Mouse (Mus musculus) central nervous system, embryonic 14 days (tissue): ENCODE measurements around the gene Pros1. TPM values are rescaled to one million over a fixed set of nuclear protein-coding genes. Genes with fewer than 3 reads are reported as not detected.

Experiments used
- polyA plus RNA-seq: library from polyadenylated mRNA; depleted of rRNA; stranded (reverse); fragments of >200 nt; gene quantifications from 2 replicates; pipeline ENCODE4 v1.2.3, GENCODE M21; 2012; rRNA removed

Gene Pros1
- polyA plus RNA-seq: 5.6 and 9.1 TPM in 2 replicates

DNA sequence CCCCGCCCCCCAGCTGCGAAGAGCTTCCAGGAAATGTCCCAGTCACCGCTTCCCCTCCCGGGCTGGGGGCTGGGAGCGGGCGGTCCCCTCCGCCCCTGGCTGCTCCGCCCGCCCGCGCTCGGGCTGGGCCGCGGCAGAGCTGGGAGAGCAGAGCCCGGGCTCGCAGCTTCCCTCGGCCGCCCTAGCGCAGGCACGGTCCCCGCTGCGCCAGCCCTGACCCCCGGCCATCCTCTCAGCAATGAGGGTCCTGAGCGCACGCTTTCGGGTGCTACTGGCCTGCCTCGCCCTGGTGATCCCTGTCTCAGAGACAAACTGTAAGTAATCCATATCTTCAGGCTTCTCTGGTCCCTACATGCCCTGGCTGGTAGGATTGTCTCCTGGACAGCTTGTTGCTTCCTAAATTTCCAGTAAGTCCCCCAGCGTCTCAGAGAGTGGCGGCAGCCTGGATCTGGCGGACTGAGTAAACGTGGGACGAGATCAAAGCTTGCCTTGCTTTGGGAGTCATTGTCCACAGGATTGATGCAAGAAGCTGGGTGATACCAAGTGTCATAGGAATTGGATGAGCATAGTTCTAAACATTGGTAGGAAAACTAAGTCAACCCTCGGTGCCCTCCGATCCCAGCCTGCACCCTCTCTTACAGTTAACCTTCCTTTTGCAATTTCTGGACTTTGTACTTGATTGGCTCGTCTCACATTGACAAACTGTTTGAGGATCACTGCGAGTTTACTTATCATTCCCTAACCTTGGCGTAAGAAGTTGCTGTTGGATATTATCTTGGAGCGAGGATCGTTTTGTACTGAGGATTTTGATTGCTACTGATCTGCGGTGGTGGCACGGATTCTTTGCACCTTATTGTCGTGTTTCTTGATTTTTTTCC, at the start of gene Pros1:
TSS of gene Pros1 (plus strand) at position 117 of the 878 bp plus-strand sequence.

GRCm38 (mm10) chr16:62814491-62814890, 39.6 kb upstream of the Pros1 start, which contains the start of gene Stx19:
Gene Stx19 (plus strand): TSS chr16:62814676.

DNA sequence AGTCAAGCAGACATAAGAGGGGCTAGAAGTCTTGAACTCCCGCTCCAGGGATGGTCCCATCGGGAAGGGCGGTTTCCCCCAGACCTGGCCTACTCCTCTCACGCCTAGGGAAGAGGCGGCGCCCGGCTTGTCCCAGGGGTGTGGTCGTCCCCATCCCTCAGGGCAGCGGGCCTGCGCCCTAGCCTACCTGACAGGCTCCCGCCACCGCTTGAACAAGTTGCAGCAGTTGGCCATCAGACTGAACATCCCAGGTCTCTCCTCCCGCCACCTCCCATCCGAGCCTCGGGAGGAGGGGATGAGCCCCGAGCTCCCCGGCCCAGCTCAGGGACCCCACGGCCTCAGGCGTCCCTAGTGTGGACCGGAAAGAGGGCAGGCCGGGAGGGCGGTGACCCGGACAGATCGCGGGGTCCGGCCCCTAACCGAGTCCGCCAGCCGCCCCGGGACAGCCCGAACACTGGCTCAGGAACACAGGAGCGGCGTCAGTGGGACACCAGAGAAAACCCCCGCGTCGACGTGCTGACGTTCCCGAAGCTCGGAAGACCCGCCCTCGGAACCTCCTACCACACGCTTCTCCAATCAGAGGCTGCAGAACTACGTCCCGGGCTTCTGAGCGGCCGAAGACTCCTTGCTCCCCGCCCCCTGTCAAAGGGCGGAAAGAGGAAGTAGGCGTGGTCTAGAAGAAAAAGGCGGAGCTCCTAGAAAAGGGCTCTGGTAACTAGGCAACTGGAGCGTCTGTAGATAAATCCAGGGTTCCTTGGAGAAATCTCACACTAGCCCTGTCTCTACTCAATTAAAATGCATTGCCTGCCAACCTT, 7.4 kb upstream of the Pros1 start, which contains the start of gene Arl13b:
TSS of gene Arl13b (minus strand) at position 543 of the 815 bp plus-strand sequence.

Other genes with a start within 250 kb of the Pros1 start
- 8.8 and 9.8 TPM in 2 replicates for gene Nsun3, start 67.5 kb upstream of the Pros1 start, polyA plus RNA-seq
- gene Stx19, start 39.6 kb upstream of the Pros1 start, polyA plus RNA-seq: 0.04 TPM in 1 of 2 replicates, not detected in the other
- 16.5 and 17.3 TPM in 2 replicates for gene Arl13b, start 7.3 kb upstream of the Pros1 start, polyA plus RNA-seq